Mouse (Mus musculus) liver, adult 2 months (tissue): ENCODE measurements around the gene Klhl22. TPM values are rescaled to one million over a fixed set of nuclear protein-coding genes. Genes with fewer than 3 reads are reported as not detected.

ENCODE experiments used
- DNase-seq: peaks from one replicate; pipeline ENCODE4 v3.0.0-alpha.2; 2011; ENCODE audit warnings: low read depth, low spot score; ENCODE audit errors: extremely low read depth
- H3K27ac ChIP-seq: fragments of 200-500 bp; replicated peaks from 2 replicates; pipeline ENCODE4 v1.5.1; 2012; ENCODE audit warnings: low read depth, mild to moderate bottlenecking, control low read depth, inconsistent platforms, low read length; ENCODE audit not compliant: insufficient read depth
- H3K27me3 ChIP-seq: fragments of 200-500 bp; 2 replicates; pipeline ENCODE4 v1.6.1; 2012; ENCODE audit warnings: mild to moderate bottlenecking, moderate library complexity, low read length, inconsistent platforms; ENCODE audit not compliant: control insufficient read depth, insufficient read depth
- H3K36me3 ChIP-seq: fragments of 200-500 bp; 2 replicates; pipeline ENCODE4 v1.6.1; 2012; ENCODE audit warnings: low read length, inconsistent platforms; ENCODE audit not compliant: control insufficient read depth, insufficient read depth
- H3K4me1 ChIP-seq: fragments of 200-500 bp; 2 replicates; pipeline ENCODE4 v1.6.1; 2011; ENCODE audit warnings: low read length; ENCODE audit not compliant: control insufficient read depth, insufficient read depth
- H3K4me3 ChIP-seq: fragments of 200-500 bp; 2 replicates; pipeline ENCODE4 v1.5.1; 2011; ENCODE audit warnings: low read depth, mild to moderate bottlenecking, control low read depth, low read length, moderate library complexity; ENCODE audit not compliant: insufficient read depth
- H3K79me2 ChIP-seq: fragments of 200-500 bp; 2 replicates; pipeline ENCODE4 v1.6.1; 2012; ENCODE audit warnings: inconsistent platforms, mild to moderate bottlenecking, low read length, moderate library complexity; ENCODE audit not compliant: control insufficient read depth, insufficient read depth
- H3K9ac ChIP-seq: fragments of 200-500 bp; 2 replicates; pipeline ENCODE4 v1.6.1; 2012; ENCODE audit warnings: low read depth, mild to moderate bottlenecking, control low read depth, inconsistent platforms, low read length
- CTCF ChIP-seq: fragments of 200-500 bp; IDR thresholded peaks from 2 replicates; pipeline ENCODE4 v1.5.1; 2011; ENCODE audit warnings: low read depth, low read length, control low read depth
- POLR2A ChIP-seq: fragments of 200-500 bp; IDR thresholded peaks from 2 replicates; pipeline ENCODE4 v1.6.1; 2011; ENCODE audit warnings: low read length, control low read depth; ENCODE audit not compliant: insufficient read depth; ENCODE audit errors: extremely low read depth
- WGBS: fragments of 180-500 bp; shearing (Covaris S2); methylation state at CpG from one replicate; pipeline ENCODE4 v1.1.7; 2018; 5-methylcytosine and 5-hydroxymethylcytosine counted together
- polyA plus RNA-seq: library from polyadenylated mRNA; depleted of rRNA; stranded (reverse); fragments of >200 nt; gene quantifications from 2 replicates; pipeline ENCODE4 v1.2.3, GENCODE M21; 2012; rRNA removed
- total RNA-seq: library from RNA; depleted of rRNA; stranded (reverse); fragments of >200 nt; gene quantifications from 2 replicates; pipeline ENCODE4 v1.2.3, GENCODE M21; 2014; rRNA removed

Gene Klhl22
- 9.7 and 10.2 TPM in 2 replicates for total RNA-seq
- 25.5 and 28.2 TPM in 2 replicates for polyA plus RNA-seq

- DNase-seq = peak; percentile 62
- Histone ChIP-seq H3K27me3 (no peaks in the 10 kb centered on the region), H3K79me2 (peaks cover 8% of the 10 kb centered on the region; the same call in 1 of the 2 replicates), H3K4me1 (peaks cover 5% of the 10 kb centered on the region), H3K27ac (peak within 1 kb of the TSS; percentile 13; the same call in 1 of the 2 replicates), H3K36me3 (no peaks in the 10 kb centered on the region), H3K9ac (peak within 1 kb of the TSS; percentile 89), H3K4me3 (peak within 1 kb of the TSS; percentile 75)
- under 1% methylated on average over 28 of the region's 28 CpGs for WGBS
- no peak for TF ChIP-seq CTCF
- TF ChIP-seq POLR2A = peak; percentile 73
These were observed at the start of gene Klhl22 for GRCm38 (mm10) chr16:17759344-17759773. Klhl22 (plus strand) TSS chr16:17759618.

- Histone ChIP-seq H3K27ac (no peak overlapping the region), H3K4me1 (peaks cover 12% of the 10 kb centered on the region), H3K79me2 (peaks cover 44% of the 10 kb centered on the region), H3K27me3 (no peaks in the 10 kb centered on the region), H3K9ac (no peak overlapping the region), H3K4me3 (no peak overlapping the region), H3K36me3 (no peaks in the 10 kb centered on the region)
- no peak for TF ChIP-seq CTCF
- TF ChIP-seq POLR2A = no peak
- DNase-seq = peak; percentile 76
- 52% methylated on average over 1 of the region's 1 CpGs for WGBS
These were observed 41.6 kb upstream of the Klhl22 start for GRCm38 (mm10) chr16:17717791-17718190.

- Histone ChIP-seq H3K36me3 (no peaks in the 10 kb centered on the region), H3K27me3 (no peaks in the 10 kb centered on the region), H3K79me2 (peaks cover 27% of the 10 kb centered on the region; the same call in 1 of the 2 replicates), H3K4me3 (no peak overlapping the region), H3K9ac (no peak overlapping the region), H3K27ac (no peak overlapping the region), H3K4me1 (peaks cover 12% of the 10 kb centered on the region)
- TF ChIP-seq CTCF (no peak), POLR2A (no peak)
- WGBS = 43% methylated on average over 9 of the region's 9 CpGs
- no peak for DNase-seq
These were observed 38.2 kb upstream of the Klhl22 start for GRCm38 (mm10) chr16:17721114-17721808.

GRCm38 (mm10) chr16:17721822-17722460 lies 37.5 kb upstream of the Klhl22 start:
- H3K4me3 ChIP-seq = peak overlapping the region; percentile 100
- H3K27me3 ChIP-seq = no peaks in the 10 kb centered on the region
- peaks cover 12% of the 10 kb centered on the region for H3K4me1 ChIP-seq
- peak overlapping the region; percentile 93 for H3K27ac ChIP-seq
- H3K9ac ChIP-seq = peak overlapping the region; percentile 100
- peaks cover 27% of the 10 kb centered on the region; the same call in 1 of the 2 replicates for H3K79me2 ChIP-seq
- no peaks in the 10 kb centered on the region for H3K36me3 ChIP-seq
- DNase-seq = peak; percentile 58
- no peak for TF ChIP-seq POLR2A
- TF ChIP-seq CTCF = no peak
- WGBS = under 1% methylated on average over 10 of the region's 10 CpGs

- peak overlapping the region; percentile 100 for H3K9ac ChIP-seq
- H3K79me2 ChIP-seq = peaks cover 19% of the 10 kb centered on the region; the same call in 1 of the 2 replicates
- peaks cover 13% of the 10 kb centered on the region for H3K4me1 ChIP-seq
- peak overlapping the region; percentile 100 for H3K4me3 ChIP-seq
- no peaks in the 10 kb centered on the region for H3K36me3 ChIP-seq
- H3K27ac ChIP-seq = peak overlapping the region; percentile 93
- TF ChIP-seq POLR2A (peak; percentile 76; the same call in 1 of the 2 replicates), CTCF (peak; percentile 20; the same call in 1 of the 2 replicates)
- WGBS = 1% methylated on average over 44 of the region's 44 CpGs
- DNase-seq = peak; percentile 81
- no peaks in the 10 kb centered on the region for H3K27me3 ChIP-seq
These were observed 36.7 kb upstream of the Klhl22 start for GRCm38 (mm10) chr16:17722461-17723324.
